Mouse (Mus musculus) testis, adult 10 weeks (tissue): Measurements from ENCODE around the gene Nin. TPM values are rescaled to one million over a fixed set of nuclear protein-coding genes. Genes with fewer than 3 reads are reported as not detected.

Source experiments
- polyA plus RNA-seq: library from polyadenylated mRNA; stranded (reverse); fragments of 350-450 nt; fragmentation: Illumina TruSeq; extraction: RNeasy Lipid Tissue Mini Kit (QIAGEN cat#74804); gene quantifications from one replicate; pipeline ENCODE4 v1.2.3, GENCODE M21; 2014; ENCODE audit warnings: low read depth, low replicate concordance

Nin gene
- 0.41 TPM for polyA plus RNA-seq

GRCm38 (mm10) chr12:70113351-70113750 is at the start of gene Nin:
TSS of gene Nin (minus strand) at chr12:70113717.

GRCm38 (mm10) chr12:70153842-70154241 is 40.3 kb upstream of the Nin start, which contains the start of gene Abhd12b:
TSS of gene Abhd12b (plus strand) at chr12:70154142.

DNA sequence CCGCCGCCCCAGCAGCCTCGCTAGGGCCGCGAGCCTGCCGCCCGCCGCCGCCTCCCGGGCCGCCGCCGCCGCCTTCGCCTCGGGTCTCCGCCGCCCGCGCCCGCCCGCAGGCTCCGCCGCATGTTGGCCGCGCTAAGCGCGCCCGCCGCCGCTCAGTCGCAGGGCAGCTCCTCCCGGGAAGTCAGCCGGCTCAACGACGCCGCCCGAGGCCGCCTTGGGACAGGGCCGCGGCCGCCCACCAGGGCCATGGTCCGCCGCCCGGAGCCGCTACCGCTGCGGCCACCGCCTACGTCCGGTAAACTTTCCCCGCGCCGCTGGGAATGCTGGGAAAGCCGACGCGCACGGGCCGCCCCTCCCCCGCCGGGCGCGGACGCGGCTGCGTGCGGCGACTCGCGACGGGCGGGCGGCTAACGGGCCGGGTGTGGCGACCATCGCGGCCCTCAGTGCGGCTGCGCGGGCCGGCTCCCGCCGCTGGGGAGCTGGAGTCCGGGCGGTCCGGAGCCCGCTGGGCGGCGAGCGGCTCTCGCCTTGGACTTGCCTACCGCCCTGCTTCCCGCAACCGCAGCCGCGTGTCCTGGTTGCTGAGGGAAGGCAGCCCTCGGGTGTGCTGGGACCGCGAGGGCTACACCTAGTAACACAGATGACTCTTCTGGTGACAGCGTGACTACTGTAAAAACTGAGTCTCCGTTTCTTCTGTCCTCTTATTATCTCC is 126.6 kb downstream of the Nin start, which contains the start of gene Sav1:
Gene Sav1, minus strand, starts transcription at position 217 of the 712 bp plus-strand sequence.

Other genes with a start within 250 kb of the Nin start
- gene Atl1, start 221.1 kb downstream of the Nin start, polyA plus RNA-seq: 122 TPM
- gene Map4k5, start 220.5 kb downstream of the Nin start, polyA plus RNA-seq: 31.9 TPM
- 147 TPM for gene Sav1, start 126.7 kb downstream of the Nin start, polyA plus RNA-seq
- gene Abhd12b, start 40.4 kb upstream of the Nin start, polyA plus RNA-seq: not detected
- gene Pygl, start 117.8 kb upstream of the Nin start, polyA plus RNA-seq: 5.3 TPM
- 0.74 TPM for gene Trim9, start 233.9 kb upstream of the Nin start, polyA plus RNA-seq